Mouse (Mus musculus): Measurements from ENCODE around the gene Msx1. TPM values are rescaled to one million over a fixed set of nuclear protein-coding genes. Genes with fewer than 3 reads are reported as not detected.

The Msx1 gene
- polyA plus RNA-seq, 1 experiment = 4.7 TPM

GRCm38 (mm10) chr5:37822116-37822707 is 2.2 kb downstream of the Msx1 start:
- peaks cover 25% of the 10 kb centered on the region for H3K27me3 ChIP-seq (ENCODE audit: control insufficient read depth, insufficient read depth, low read length)
- no peaks in the 10 kb centered on the region for H3K36me3 ChIP-seq (ENCODE audit: control insufficient read depth, insufficient read depth, low read length)
- H3K4me3 ChIP-seq (ENCODE audit: extremely low read depth, insufficient read depth, insufficient read length) = no peak overlapping the region
- H3K4me1 ChIP-seq (ENCODE audit: control insufficient read depth, insufficient read depth, insufficient read length) = peaks cover 2% of the 10 kb centered on the region; the same call in 1 of the 2 replicates
- no peak for DNase-seq (ENCODE audit: low read depth in 1 of 2, low spot score in 2 of 2)
- no peak for TF ChIP-seq POLR2A (IDR thresholded peaks at IDR 0.05; ENCODE audit: low read depth, low read length)
- TF ChIP-seq CTCF (IDR thresholded peaks at IDR 0.05; ENCODE audit: extremely low read depth, insufficient read depth, insufficient read length, insufficient replicate concordance) = no peak
- H3K27ac ChIP-seq (ENCODE audit: insufficient read depth, low read length) = no peak overlapping the region
- 37% methylated on average over 11 of the region's 11 CpGs for WGBS

GRCm38 (mm10) chr5:37821111-37821601 is 3.2 kb downstream of the Msx1 start:
- TF ChIP-seq POLR2A (IDR thresholded peaks at IDR 0.05; ENCODE audit: low read depth, low read length) (no peak), CTCF (IDR thresholded peaks at IDR 0.05; ENCODE audit: extremely low read depth, insufficient read depth, insufficient read length, insufficient replicate concordance) (no peak)
- Histone ChIP-seq H3K36me3 (ENCODE audit: control insufficient read depth, insufficient read depth, low read length) (no peaks in the 10 kb centered on the region), H3K4me1 (ENCODE audit: control insufficient read depth, insufficient read depth, insufficient read length) (peaks cover 2% of the 10 kb centered on the region; the same call in 1 of the 2 replicates), H3K4me3 (ENCODE audit: extremely low read depth, insufficient read depth, insufficient read length) (no peak overlapping the region), H3K27ac (ENCODE audit: insufficient read depth, low read length) (no peak overlapping the region), H3K27me3 (ENCODE audit: control insufficient read depth, insufficient read depth, low read length) (peaks cover 23% of the 10 kb centered on the region)
- WGBS = 17% methylated on average over 27 of the region's 27 CpGs
- DNase-seq (ENCODE audit: low read depth in 1 of 2, low spot score in 2 of 2) = no peak

- 43% methylated on average over 8 of the region's 8 CpGs for WGBS
- H3K27me3 ChIP-seq (ENCODE audit: control insufficient read depth, insufficient read depth, low read length) = peaks cover 20% of the 10 kb centered on the region
Measured at GRCm38 (mm10) chr5:37820689-37821088, 3.7 kb downstream of the Msx1 start.

GRCm38 (mm10) chr5:37819971-37820370 is 4.4 kb downstream of the Msx1 start:
- H3K36me3 ChIP-seq (ENCODE audit: control insufficient read depth, insufficient read depth, low read length) = no peaks in the 10 kb centered on the region
- DNase-seq (ENCODE audit: low read depth in 1 of 2, low spot score in 2 of 2) = no peak
- peaks cover 2% of the 10 kb centered on the region; the same call in 1 of the 2 replicates for H3K4me1 ChIP-seq (ENCODE audit: control insufficient read depth, insufficient read depth, insufficient read length)
- 39% methylated on average over 3 of the region's 3 CpGs for WGBS
- H3K27ac ChIP-seq (ENCODE audit: insufficient read depth, low read length) = no peak overlapping the region
- H3K4me3 ChIP-seq (ENCODE audit: extremely low read depth, insufficient read depth, insufficient read length) = no peak overlapping the region
- TF ChIP-seq POLR2A (IDR thresholded peaks at IDR 0.05; ENCODE audit: low read depth, low read length) (no peak), CTCF (IDR thresholded peaks at IDR 0.05; ENCODE audit: extremely low read depth, insufficient read depth, insufficient read length, insufficient replicate concordance) (no peak)
- H3K27me3 ChIP-seq (ENCODE audit: control insufficient read depth, insufficient read depth, low read length) = peaks cover 18% of the 10 kb centered on the region

More at GRCm38 (mm10) chr5:37820689-37821088, 3.7 kb downstream of the Msx1 start:
- TF ChIP-seq CTCF (IDR thresholded peaks at IDR 0.05; ENCODE audit: extremely low read depth, insufficient read depth, insufficient read length, insufficient replicate concordance) (no peak), POLR2A (IDR thresholded peaks at IDR 0.05; ENCODE audit: low read depth, low read length) (no peak)
- no peak for DNase-seq (ENCODE audit: low read depth in 1 of 2, low spot score in 2 of 2)
- no peak overlapping the region for H3K27ac ChIP-seq (ENCODE audit: insufficient read depth, low read length)
- no peaks in the 10 kb centered on the region for H3K36me3 ChIP-seq (ENCODE audit: control insufficient read depth, insufficient read depth, low read length)
- no peak overlapping the region for H3K4me3 ChIP-seq (ENCODE audit: extremely low read depth, insufficient read depth, insufficient read length)
- peaks cover 2% of the 10 kb centered on the region; the same call in 1 of the 2 replicates for H3K4me1 ChIP-seq (ENCODE audit: control insufficient read depth, insufficient read depth, insufficient read length)

- TF ChIP-seq POLR2A (IDR thresholded peaks at IDR 0.05; ENCODE audit: low read depth, low read length) (no peak), CTCF (IDR thresholded peaks at IDR 0.05; ENCODE audit: extremely low read depth, insufficient read depth, insufficient read length, insufficient replicate concordance) (no peak)
- H3K27me3 ChIP-seq (ENCODE audit: control insufficient read depth, insufficient read depth, low read length) = peaks cover 18% of the 10 kb centered on the region
- no peaks in the 10 kb centered on the region for H3K36me3 ChIP-seq (ENCODE audit: control insufficient read depth, insufficient read depth, low read length)
- peaks cover 2% of the 10 kb centered on the region; the same call in 1 of the 2 replicates for H3K4me1 ChIP-seq (ENCODE audit: control insufficient read depth, insufficient read depth, insufficient read length)
- DNase-seq (ENCODE audit: low read depth in 1 of 2, low spot score in 2 of 2) = no peak
- no peak overlapping the region for H3K4me3 ChIP-seq (ENCODE audit: extremely low read depth, insufficient read depth, insufficient read length)
- 30% methylated on average over 5 of the region's 5 CpGs for WGBS
- no peak overlapping the region for H3K27ac ChIP-seq (ENCODE audit: insufficient read depth, low read length)
Measured at GRCm38 (mm10) chr5:37819541-37819940, 4.8 kb downstream of the Msx1 start.

- no peak for TF ChIP-seq CTCF (IDR thresholded peaks at IDR 0.05; ENCODE audit: extremely low read depth, insufficient read depth, insufficient read length, insufficient replicate concordance)
- TF ChIP-seq POLR2A (IDR thresholded peaks at IDR 0.05; ENCODE audit: low read depth, low read length) = no peak
- H3K4me3 ChIP-seq (ENCODE audit: extremely low read depth, insufficient read depth, insufficient read length) = no peak overlapping the region
- WGBS = 12% methylated on average over 25 of the region's 25 CpGs
- H3K27me3 ChIP-seq (ENCODE audit: control insufficient read depth, insufficient read depth, low read length) = peaks cover 10% of the 10 kb centered on the region
- H3K4me1 ChIP-seq (ENCODE audit: control insufficient read depth, insufficient read depth, insufficient read length) = no peaks in the 10 kb centered on the region
- H3K36me3 ChIP-seq (ENCODE audit: control insufficient read depth, insufficient read depth, low read length) = no peaks in the 10 kb centered on the region
- no peak overlapping the region for H3K27ac ChIP-seq (ENCODE audit: insufficient read depth, low read length)
- DNase-seq (ENCODE audit: low read depth in 1 of 2, low spot score in 2 of 2) = no peak
Measured at GRCm38 (mm10) chr5:37818533-37819215, 5.7 kb downstream of the Msx1 start.

Measured in spleen, adult 2 months (tissue).